Mouse (Mus musculus): Measurements from ENCODE around the gene Olfr328. TPM values are rescaled to one million over a fixed set of nuclear protein-coding genes. Genes with fewer than 3 reads are reported as not detected.

The Olfr328 gene
- 0.07 and 0.12 TPM in 2 replicates for polyA plus RNA-seq (2014; fragmentation: Nextera tagmentation; extraction: Ambion mirVana)

DNA sequence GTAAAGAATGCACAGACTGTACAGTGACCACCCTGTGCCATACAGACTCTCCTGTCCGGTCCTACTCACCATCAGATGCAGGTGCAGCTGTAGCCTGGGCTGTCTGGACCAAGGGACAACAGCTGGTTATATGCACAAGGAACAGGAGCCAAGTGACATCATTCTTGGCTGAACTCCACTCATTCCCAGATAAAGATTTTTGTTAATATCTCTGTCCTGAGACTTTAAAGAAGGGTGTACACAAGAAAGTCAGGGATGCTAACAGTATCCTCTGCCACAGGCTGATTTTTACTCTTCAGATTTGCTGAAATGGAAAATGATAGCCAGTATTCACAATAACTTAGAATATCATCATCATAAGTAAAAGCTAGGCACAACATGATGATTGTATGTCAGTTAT lies at the start of gene Olfr328:
Gene Olfr328, minus strand, starts transcription at position 101 of the 400 bp plus-strand sequence.
- WGBS = 90% methylated on average over 1 of the region's 1 CpGs
- Histone ChIP-seq H3K36me3 (ENCODE audit: control insufficient read depth, insufficient read depth, low read length) (no peaks in the 10 kb centered on the region), H3K27me3 (ENCODE audit: control insufficient read depth, insufficient read depth, low read length) (no peaks in the 10 kb centered on the region), H3K9me3 (ENCODE audit: control insufficient read depth, low read length) (no peaks in the 10 kb centered on the region), H3K4me1 (replicated peaks; ENCODE audit: control insufficient read depth, insufficient read depth, low read length) (no peaks in the 10 kb centered on the region), H3K4me3 (ENCODE audit: low read depth, low read length) (no peak within 1 kb of the TSS), H3K27ac (ENCODE audit: low read depth, low read length) (no peak within 1 kb of the TSS), H3K4me2 (ENCODE audit: low read depth, low read length, severe bottlenecking) (no peak within 1 kb of the TSS), H3K9ac (ENCODE audit: low read length) (no peak within 1 kb of the TSS)
- DNase-seq (ENCODE audit: low spot score) (no peak), ATAC-seq (replicated peaks; ENCODE audit: low FRiP score) (no peak)

DNA sequence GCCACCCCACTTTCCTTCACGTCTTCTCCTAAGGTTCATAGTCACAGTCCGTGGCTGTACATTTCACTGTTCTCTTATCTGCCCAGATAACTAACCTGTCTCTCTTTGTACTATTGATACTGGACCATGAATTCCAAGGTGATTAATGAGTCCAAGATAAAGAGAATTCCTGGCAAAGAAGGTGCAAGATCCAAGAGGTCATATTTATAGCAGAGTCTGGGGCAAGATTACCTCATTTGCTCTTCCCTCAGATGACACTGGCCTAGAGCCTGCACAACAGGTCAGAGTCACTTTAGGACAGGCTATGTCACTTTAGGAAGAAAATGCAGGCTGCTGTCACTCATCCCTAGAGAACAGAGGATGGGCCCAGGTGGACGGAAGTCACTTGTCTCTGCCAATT lies 49.8 kb upstream of the Olfr328 start:
- ATAC-seq (replicated peaks; ENCODE audit: low FRiP score) (no peak), DNase-seq (ENCODE audit: low spot score) (no peak)
- Histone ChIP-seq H3K27me3 (ENCODE audit: control insufficient read depth, insufficient read depth, low read length) (no peaks in the 10 kb centered on the region), H3K9ac (ENCODE audit: low read length) (no peak overlapping the region), H3K9me3 (ENCODE audit: control insufficient read depth, low read length) (no peaks in the 10 kb centered on the region), H3K4me3 (ENCODE audit: low read depth, low read length) (no peak overlapping the region), H3K4me1 (replicated peaks; ENCODE audit: control insufficient read depth, insufficient read depth, low read length) (no peaks in the 10 kb centered on the region), H3K27ac (ENCODE audit: low read depth, low read length) (no peak overlapping the region), H3K4me2 (ENCODE audit: low read depth, low read length, severe bottlenecking) (no peak overlapping the region), H3K36me3 (ENCODE audit: control insufficient read depth, insufficient read depth, low read length) (no peaks in the 10 kb centered on the region)
- WGBS = 88% methylated on average over 3 of the region's 3 CpGs

GRCm38 (mm10) chr11:58604688-58605087 lies 49.3 kb upstream of the Olfr328 start:
- no peak for DNase-seq (ENCODE audit: low spot score)
- 71% methylated on average over 2 of the region's 2 CpGs for WGBS

DNA sequence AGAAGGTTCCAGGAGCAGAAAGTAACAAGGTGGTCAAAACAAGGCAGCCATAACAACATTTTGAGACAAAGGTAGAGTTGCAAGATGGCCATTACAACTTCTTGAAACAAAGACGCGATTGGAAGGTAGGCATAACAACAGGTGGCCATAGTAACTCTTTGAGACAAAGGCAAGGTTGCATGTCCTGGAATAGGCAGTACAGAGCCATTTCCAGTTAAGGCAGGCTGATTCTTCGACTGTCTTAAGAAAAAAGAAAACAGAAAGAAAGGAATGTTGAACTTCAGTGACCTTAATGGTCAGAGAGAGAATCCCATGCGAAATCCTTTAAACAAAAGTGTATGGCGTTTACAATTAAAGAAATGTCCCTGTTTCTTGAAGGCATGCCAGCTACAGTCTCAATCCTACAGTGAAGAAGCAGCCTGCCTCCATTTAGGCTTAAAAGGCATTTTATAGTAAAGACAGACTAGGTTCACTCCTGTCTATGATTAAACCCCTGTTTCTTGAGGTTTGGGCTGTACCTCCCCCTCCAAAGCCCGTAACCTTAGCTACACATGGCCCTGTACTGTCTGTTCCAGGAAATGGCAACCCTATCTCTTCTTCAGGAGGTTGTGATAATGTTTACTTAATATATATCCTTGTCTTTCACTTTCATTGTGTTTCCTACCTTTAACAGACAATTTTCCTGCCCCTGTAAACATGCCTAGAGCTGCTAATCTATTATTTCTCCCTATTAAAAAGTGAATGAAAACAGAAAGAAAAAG lies 47.5 kb upstream of the Olfr328 start:
- Histone ChIP-seq H3K9ac (ENCODE audit: low read length) (no peak overlapping the region), H3K4me1 (replicated peaks; ENCODE audit: control insufficient read depth, insufficient read depth, low read length) (no peaks in the 10 kb centered on the region), H3K27ac (ENCODE audit: low read depth, low read length) (no peak overlapping the region), H3K27me3 (ENCODE audit: control insufficient read depth, insufficient read depth, low read length) (no peaks in the 10 kb centered on the region), H3K9me3 (ENCODE audit: control insufficient read depth, low read length) (no peaks in the 10 kb centered on the region), H3K36me3 (ENCODE audit: control insufficient read depth, insufficient read depth, low read length) (no peaks in the 10 kb centered on the region), H3K4me2 (ENCODE audit: low read depth, low read length, severe bottlenecking) (no peak overlapping the region), H3K4me3 (ENCODE audit: low read depth, low read length) (no peak overlapping the region)
- DNase-seq (ENCODE audit: low spot score) = no peak
- 82% methylated on average over 6 of the region's 6 CpGs for WGBS
- ATAC-seq (replicated peaks; ENCODE audit: low FRiP score) = no peak

More at GRCm38 (mm10) chr11:58604688-58605087, 49.3 kb upstream of the Olfr328 start:
- Histone ChIP-seq H3K27ac (ENCODE audit: low read depth, low read length) (no peak overlapping the region), H3K4me1 (replicated peaks; ENCODE audit: control insufficient read depth, insufficient read depth, low read length) (no peaks in the 10 kb centered on the region), H3K36me3 (ENCODE audit: control insufficient read depth, insufficient read depth, low read length) (no peaks in the 10 kb centered on the region), H3K4me2 (ENCODE audit: low read depth, low read length, severe bottlenecking) (no peak overlapping the region), H3K27me3 (ENCODE audit: control insufficient read depth, insufficient read depth, low read length) (no peaks in the 10 kb centered on the region), H3K9me3 (ENCODE audit: control insufficient read depth, low read length) (no peaks in the 10 kb centered on the region), H3K4me3 (ENCODE audit: low read depth, low read length) (no peak overlapping the region), H3K9ac (ENCODE audit: low read length) (no peak overlapping the region)
- no peak for ATAC-seq (replicated peaks; ENCODE audit: low FRiP score)

DNA sequence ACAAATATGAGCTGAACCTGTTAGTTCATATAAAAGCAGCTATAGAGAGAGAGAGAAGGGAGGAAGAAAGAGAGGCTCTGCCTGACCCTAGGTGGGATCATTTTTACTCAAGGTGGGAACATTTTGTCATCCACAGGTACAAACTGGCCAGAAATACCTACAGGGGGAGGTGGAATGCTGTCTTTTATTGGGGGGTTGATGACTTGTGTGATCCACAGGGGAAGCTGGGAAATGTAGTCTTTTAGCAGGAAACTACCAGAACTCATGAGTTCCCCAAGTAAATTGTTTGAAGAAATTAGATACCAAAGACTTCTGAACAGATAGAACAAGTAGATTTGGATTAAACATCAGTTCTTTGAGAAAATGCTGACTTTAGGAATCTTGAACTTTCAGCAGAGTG lies 46.6 kb upstream of the Olfr328 start:
- no peaks in the 10 kb centered on the region for H3K9me3 ChIP-seq (ENCODE audit: control insufficient read depth, low read length)

GRCm38 (mm10) chr11:58597837-58598236 lies 42.4 kb upstream of the Olfr328 start:
- Histone ChIP-seq H3K27ac (ENCODE audit: low read depth, low read length) (no peak overlapping the region), H3K36me3 (ENCODE audit: control insufficient read depth, insufficient read depth, low read length) (no peaks in the 10 kb centered on the region), H3K4me2 (ENCODE audit: low read depth, low read length, severe bottlenecking) (no peak overlapping the region), H3K4me3 (ENCODE audit: low read depth, low read length) (no peak overlapping the region), H3K9ac (ENCODE audit: low read length) (no peak overlapping the region), H3K27me3 (ENCODE audit: control insufficient read depth, insufficient read depth, low read length) (no peaks in the 10 kb centered on the region), H3K9me3 (ENCODE audit: control insufficient read depth, low read length) (no peaks in the 10 kb centered on the region), H3K4me1 (replicated peaks; ENCODE audit: control insufficient read depth, insufficient read depth, low read length) (no peaks in the 10 kb centered on the region)
- 88% methylated on average over 13 of the region's 13 CpGs for WGBS
- DNase-seq (ENCODE audit: low spot score) (no peak), ATAC-seq (replicated peaks; ENCODE audit: low FRiP score) (no peak)

More for the DNA sequence above, 46.6 kb upstream of the Olfr328 start:
- Histone ChIP-seq H3K4me2 (ENCODE audit: low read depth, low read length, severe bottlenecking) (no peak overlapping the region), H3K27me3 (ENCODE audit: control insufficient read depth, insufficient read depth, low read length) (no peaks in the 10 kb centered on the region), H3K9ac (ENCODE audit: low read length) (no peak overlapping the region), H3K4me3 (ENCODE audit: low read depth, low read length) (no peak overlapping the region), H3K27ac (ENCODE audit: low read depth, low read length) (no peak overlapping the region), H3K36me3 (ENCODE audit: control insufficient read depth, insufficient read depth, low read length) (no peaks in the 10 kb centered on the region), H3K4me1 (replicated peaks; ENCODE audit: control insufficient read depth, insufficient read depth, low read length) (no peaks in the 10 kb centered on the region)
- ATAC-seq (replicated peaks; ENCODE audit: low FRiP score) (no peak), DNase-seq (ENCODE audit: low spot score) (no peak)

GRCm38 (mm10) chr11:58594814-58595213 lies 39.4 kb upstream of the Olfr328 start, which contains the start of gene Olfr324:
Olfr324 (plus strand) TSS chr11:58595114.
- Histone ChIP-seq H3K36me3 (ENCODE audit: control insufficient read depth, insufficient read depth, low read length) (no peaks in the 10 kb centered on the region), H3K9ac (ENCODE audit: low read length) (no peak within 1 kb of the TSS), H3K27ac (ENCODE audit: low read depth, low read length) (no peak within 1 kb of the TSS), H3K4me1 (replicated peaks; ENCODE audit: control insufficient read depth, insufficient read depth, low read length) (no peaks in the 10 kb centered on the region), H3K9me3 (ENCODE audit: control insufficient read depth, low read length) (no peaks in the 10 kb centered on the region), H3K27me3 (ENCODE audit: control insufficient read depth, insufficient read depth, low read length) (no peaks in the 10 kb centered on the region), H3K4me3 (ENCODE audit: low read depth, low read length) (no peak within 1 kb of the TSS), H3K4me2 (ENCODE audit: low read depth, low read length, severe bottlenecking) (no peak within 1 kb of the TSS)
- WGBS = 90% methylated on average over 6 of the region's 6 CpGs
- DNase-seq (ENCODE audit: low spot score) (no peak), ATAC-seq (replicated peaks; ENCODE audit: low FRiP score) (no peak)

DNA sequence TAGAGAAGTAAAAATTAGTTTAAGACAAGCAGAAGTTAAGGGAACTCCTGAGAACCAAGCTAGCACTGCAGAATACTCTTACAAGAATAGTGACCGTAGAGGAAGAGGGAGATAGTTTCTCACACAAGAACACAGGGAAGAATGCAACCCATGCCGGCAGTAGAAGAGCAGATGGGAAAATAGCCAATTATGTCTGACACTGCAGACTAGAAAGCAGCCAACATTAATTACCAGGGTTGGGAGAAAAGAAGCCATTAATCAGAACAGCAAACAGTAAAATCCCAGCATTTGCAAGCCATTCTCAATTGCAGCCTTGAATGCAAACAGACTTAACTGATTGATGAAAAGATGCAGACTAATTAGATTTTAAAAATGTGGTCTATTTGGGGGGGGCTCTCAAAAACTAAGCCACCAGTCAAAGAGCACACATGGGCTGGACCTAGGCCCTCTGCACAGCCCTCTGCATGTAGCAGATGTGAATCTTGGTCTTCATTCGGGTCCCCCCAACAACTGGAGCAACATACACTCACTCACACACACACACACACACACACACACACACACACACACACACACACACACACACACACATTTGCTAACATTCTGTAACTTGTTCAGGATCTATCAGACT lies 33.3 kb upstream of the Olfr328 start:
- peak; percentile 44 for ATAC-seq (replicated peaks; ENCODE audit: low FRiP score)
- Histone ChIP-seq H3K4me2 (ENCODE audit: low read depth, low read length, severe bottlenecking) (no peak overlapping the region), H3K36me3 (ENCODE audit: control insufficient read depth, insufficient read depth, low read length) (no peaks in the 10 kb centered on the region), H3K9ac (ENCODE audit: low read length) (no peak overlapping the region), H3K27me3 (ENCODE audit: control insufficient read depth, insufficient read depth, low read length) (no peaks in the 10 kb centered on the region), H3K4me1 (replicated peaks; ENCODE audit: control insufficient read depth, insufficient read depth, low read length) (no peaks in the 10 kb centered on the region; the same call in 1 of the 2 replicates), H3K27ac (ENCODE audit: low read depth, low read length) (no peak overlapping the region), H3K4me3 (ENCODE audit: low read depth, low read length) (no peak overlapping the region), H3K9me3 (ENCODE audit: control insufficient read depth, low read length) (no peaks in the 10 kb centered on the region)
- 64% methylated on average over 3 of the region's 3 CpGs for WGBS
- no peak for DNase-seq (ENCODE audit: low spot score)
